Mouse (Mus musculus) heart, postnatal 0 days (tissue): ENCODE results near the gene Arhgap42.

ENCODE experiments used
- CTCF ChIP-seq: IDR thresholded peaks from 2 replicates; pipeline ENCODE4 v1.5.1; 2016; ENCODE audit warnings: antibody characterized with exemption, control low read depth, low read depth
- EP300 ChIP-seq: IDR thresholded peaks from 2 replicates; pipeline ENCODE4 v1.6.1; 2016; ENCODE audit warnings: antibody characterized with exemption, low read depth

- no peak for TF ChIP-seq CTCF
- TF ChIP-seq EP300: no peak
Measured at GRCm38 (mm10) chr9:9107697-9108096, 131.2 kb downstream of the Arhgap42 start.
